Mouse (Mus musculus) urinary bladder, postnatal 4 days (tissue): Measurements from ENCODE around the gene Dpf2.

Experiments
- DNase-seq, 2 experiments: peaks; one replicate each; pipeline ENCODE4 v3.0.0; 2021 to 2022; ENCODE audit warnings: low spot score in 2 of 2

Gene Dpf2

GRCm38 (mm10) chr19:5935691-5936090, 22.9 kb upstream of the Dpf2 start:
- no peak for DNase-seq

- peak in 1 of 2 experiments; percentile 78 for DNase-seq
Observed at GRCm38 (mm10) chr19:5935266-5935665, 22.5 kb upstream of the Dpf2 start.

- DNase-seq: peak; percentile 60 to 76
Observed at GRCm38 (mm10) chr19:5929634-5930596, 17.1 kb upstream of the Dpf2 start.

- no peak for DNase-seq
Observed at GRCm38 (mm10) chr19:5928546-5928945, 15.7 kb upstream of the Dpf2 start.

GRCm38 (mm10) chr19:5928104-5928503, 15.3 kb upstream of the Dpf2 start:
- DNase-seq: no peak

- DNase-seq: no peak
Observed at GRCm38 (mm10) chr19:5927532-5927931, 14.7 kb upstream of the Dpf2 start.

- DNase-seq: no peak
Observed at GRCm38 (mm10) chr19:5927026-5927425, 14.2 kb upstream of the Dpf2 start.

- no peak for DNase-seq
Observed at GRCm38 (mm10) chr19:5925311-5925855, 12.6 kb upstream of the Dpf2 start.

- DNase-seq: peak; percentile 96 to 98
Observed at GRCm38 (mm10) chr19:5924713-5925093, 11.9 kb upstream of the Dpf2 start, which contains the start of gene Cdc42ep2. Cdc42ep2 (minus strand) TSS chr19:5924816.

- DNase-seq: peak; percentile 82 to 94
Observed at GRCm38 (mm10) chr19:5923990-5924712, 11.3 kb upstream of the Dpf2 start.

- DNase-seq: no peak
Observed at GRCm38 (mm10) chr19:5922963-5923362, 10.2 kb upstream of the Dpf2 start.

- no peak for DNase-seq
Observed at GRCm38 (mm10) chr19:5922119-5922942, 9.5 kb upstream of the Dpf2 start.

GRCm38 (mm10) chr19:5921715-5922114, 8.9 kb upstream of the Dpf2 start:
- DNase-seq: no peak

GRCm38 (mm10) chr19:5912103-5913006, 455 bp downstream of the Dpf2 start:
- peak; percentile 98 to 99 for DNase-seq

GRCm38 (mm10) chr19:5911430-5912102, 1.2 kb downstream of the Dpf2 start:
- no peak for DNase-seq

- DNase-seq: no peak
Observed at GRCm38 (mm10) chr19:5910221-5910620, 2.6 kb downstream of the Dpf2 start.

- DNase-seq: no peak
Observed at GRCm38 (mm10) chr19:5907275-5907674, 5.5 kb downstream of the Dpf2 start.

- DNase-seq: peak; percentile 90 to 93
Observed at GRCm38 (mm10) chr19:5894002-5894678, 18.7 kb downstream of the Dpf2 start, which contains the start of gene Tigd3. Tigd3 (minus strand) TSS chr19:5894149.
